Mouse (Mus musculus): Measurements from ENCODE around the gene Yipf3.
A peak's percentile ranks its signal among the peaks of the same experiment; 100 is the strongest.

Yipf3 gene

GRCm38 (mm10) chr17:46247512-46248188 lies at the start of gene Yipf3, which contains the start of gene Polr1c:
Gene Yipf3, plus strand, starts transcription at chr17:46248080.
Gene Polr1c, minus strand, starts transcription at chr17:46248054.
- DNase-seq (ENCODE audit: low spot score in 2 of 2), result peak; percentile 92 to 94

- no peak for DNase-seq (ENCODE audit: low spot score in 2 of 2)
Measured at GRCm38 (mm10) chr17:46201151-46201550, 46.7 kb upstream of the Yipf3 start.

- DNase-seq (ENCODE audit: low spot score in 2 of 2), result peak; percentile 87 to 89
Measured at GRCm38 (mm10) chr17:46202421-46203071, 45.3 kb upstream of the Yipf3 start, which contains the start of the genes Polh and Xpo5. Gene Polh, minus strand, starts transcription at chr17:46202645. Gene Xpo5, plus strand, starts transcription at chr17:46202782.

GRCm38 (mm10) chr17:46203078-46203477 lies 44.8 kb upstream of the Yipf3 start:
- peak in 1 of 2 experiments; percentile 5 for DNase-seq (ENCODE audit: low spot score in 2 of 2)

GRCm38 (mm10) chr17:46206676-46207075 lies 41.2 kb upstream of the Yipf3 start:
- no peak for DNase-seq (ENCODE audit: low spot score in 2 of 2)

- DNase-seq (ENCODE audit: low spot score in 2 of 2), result no peak
Measured at GRCm38 (mm10) chr17:46210550-46210949, 37.3 kb upstream of the Yipf3 start.

- no peak for DNase-seq (ENCODE audit: low spot score in 2 of 2)
Measured at GRCm38 (mm10) chr17:46221601-46222000, 26.3 kb upstream of the Yipf3 start.

- no peak for DNase-seq (ENCODE audit: low spot score in 2 of 2)
Measured at GRCm38 (mm10) chr17:46227576-46227975, 20.3 kb upstream of the Yipf3 start.

GRCm38 (mm10) chr17:46236067-46236466 lies 11.8 kb upstream of the Yipf3 start:
- no peak for DNase-seq (ENCODE audit: low spot score in 2 of 2)

- no peak for DNase-seq (ENCODE audit: low spot score in 2 of 2)
Measured at GRCm38 (mm10) chr17:46237079-46237478, 10.8 kb upstream of the Yipf3 start.

- no peak for DNase-seq (ENCODE audit: low spot score in 2 of 2)
Measured at GRCm38 (mm10) chr17:46237480-46237879, 10.4 kb upstream of the Yipf3 start.

GRCm38 (mm10) chr17:46239516-46240114 lies 8.3 kb upstream of the Yipf3 start:
- DNase-seq (ENCODE audit: low spot score in 2 of 2), result no peak

GRCm38 (mm10) chr17:46241471-46241870 lies 6.4 kb upstream of the Yipf3 start:
- DNase-seq (ENCODE audit: low spot score in 2 of 2), result no peak

GRCm38 (mm10) chr17:46242274-46242673 lies 5.6 kb upstream of the Yipf3 start:
- DNase-seq (ENCODE audit: low spot score in 2 of 2), result no peak

GRCm38 (mm10) chr17:46242993-46243392 lies 4.9 kb upstream of the Yipf3 start:
- no peak for DNase-seq (ENCODE audit: low spot score in 2 of 2)

- DNase-seq (ENCODE audit: low spot score in 2 of 2), result no peak
Measured at GRCm38 (mm10) chr17:46243624-46244023, 4.3 kb upstream of the Yipf3 start.

- no peak for DNase-seq (ENCODE audit: low spot score in 2 of 2)
Measured at GRCm38 (mm10) chr17:46244579-46244978, 3.3 kb upstream of the Yipf3 start.

- DNase-seq (ENCODE audit: low spot score in 2 of 2), result no peak
Measured at GRCm38 (mm10) chr17:46248189-46248522, 276 bp downstream of the Yipf3 start.

GRCm38 (mm10) chr17:46251174-46251573 lies 3.3 kb downstream of the Yipf3 start:
- DNase-seq (ENCODE audit: low spot score in 2 of 2), result no peak

GRCm38 (mm10) chr17:46252571-46253451 lies 4.9 kb downstream of the Yipf3 start:
- DNase-seq (ENCODE audit: low spot score in 2 of 2), result no peak

- peak; percentile 86 to 87 for DNase-seq (ENCODE audit: low spot score in 2 of 2)
Measured at GRCm38 (mm10) chr17:46253452-46254084, 5.7 kb downstream of the Yipf3 start, which contains the start of gene Lrrc73. Gene Lrrc73, plus strand, starts transcription at chr17:46253531.

Data from urinary bladder, adult 18-20 months (tissue).